Mouse (Mus musculus) liver, adult 2 months (tissue): Measurements from ENCODE around the gene Bclaf3.

Experiments used
- CTCF ChIP-seq: fragments of 200-500 bp; IDR thresholded peaks from 2 replicates; pipeline ENCODE4 v1.5.1; 2011; ENCODE audit warnings: low read depth, low read length, control low read depth
- POLR2A ChIP-seq: fragments of 200-500 bp; IDR thresholded peaks from 2 replicates; pipeline ENCODE4 v1.6.1; 2011; ENCODE audit warnings: low read length, control low read depth; ENCODE audit not compliant: insufficient read depth; ENCODE audit errors: extremely low read depth

DNA sequence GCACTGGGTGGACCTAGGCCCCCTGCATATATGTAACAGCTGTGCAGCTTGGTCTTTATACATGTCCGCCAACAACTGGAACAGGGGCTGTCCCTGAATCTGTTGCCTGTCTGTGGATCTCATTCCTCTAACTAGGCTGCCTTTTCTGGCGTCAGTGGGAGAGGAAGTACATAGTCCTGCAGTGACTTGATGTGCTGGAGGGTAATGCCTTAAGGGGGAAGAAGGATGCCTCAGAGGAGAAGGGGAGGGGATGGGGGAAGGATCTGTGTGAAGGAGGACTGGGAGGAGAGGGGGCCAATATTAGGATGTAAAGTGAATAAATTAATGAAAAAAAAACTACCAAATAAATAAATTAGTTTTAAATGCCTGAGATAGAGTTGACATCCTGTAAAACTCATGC is 23.3 kb upstream of the Bclaf3 start:
- TF ChIP-seq POLR2A (no peak), CTCF (no peak)
